Mouse (Mus musculus) neural tube, embryonic 15.5 days (tissue): Measurements from ENCODE around the gene Abcf2. TPM values are rescaled to one million over a fixed set of nuclear protein-coding genes. Genes with fewer than 3 reads are reported as not detected.
A peak's percentile ranks its signal among the peaks of the same experiment; 100 is the strongest.

Source experiments
- ATAC-seq: fragments of 200-750 bp; cut with Nextera tagmentation; 2 replicates; pipeline ENCODE4 v1.8.0; 2017; ENCODE audit warnings: mild to moderate bottlenecking, moderate TSS enrichment, moderate library complexity; ENCODE audit not compliant: low FRiP score
- H3K27ac ChIP-seq: fragments of 300-500 bp; sonication (generic); replicated peaks from 2 replicates; pipeline ENCODE4 v1.5.1; 2015; ENCODE audit warnings: mild to moderate bottlenecking, inconsistent platforms
- H3K27me3 ChIP-seq: fragments of 300-500 bp; sonication (generic); replicated peaks from 2 replicates; pipeline ENCODE4 v1.6.1; 2015; ENCODE audit warnings: inconsistent platforms
- H3K36me3 ChIP-seq: fragments of 300-500 bp; sonication (generic); 2 replicates; pipeline ENCODE4 v1.6.1; 2015; ENCODE audit warnings: inconsistent platforms
- H3K4me1 ChIP-seq: fragments of 300-500 bp; sonication (generic); 2 replicates; pipeline ENCODE4 v1.6.1; 2015; ENCODE audit warnings: inconsistent platforms
- H3K4me2 ChIP-seq: fragments of 300-500 bp; sonication (generic); 2 replicates; pipeline ENCODE4 v1.6.1; 2015; ENCODE audit warnings: inconsistent platforms, mild to moderate bottlenecking, moderate library complexity
- H3K4me3 ChIP-seq: fragments of 300-500 bp; sonication (generic); replicated peaks from 2 replicates; pipeline ENCODE4 v1.5.1; 2015; ENCODE audit warnings: mild to moderate bottlenecking, inconsistent platforms
- H3K9ac ChIP-seq: fragments of 300-500 bp; sonication (generic); replicated peaks from 2 replicates; pipeline ENCODE4 v1.6.1; 2015; ENCODE audit warnings: mild to moderate bottlenecking, inconsistent platforms
- H3K9me3 ChIP-seq: fragments of 300-500 bp; sonication (generic); replicated peaks from 2 replicates; pipeline ENCODE4 v1.6.1; 2016; ENCODE audit warnings: inconsistent platforms
- WGBS: fragments of 180-500 bp; shearing (Covaris S2); methylation state at CpG from one replicate; pipeline ENCODE4 v1.1.7; 2015; ENCODE audit warnings: mixed read lengths; 5-methylcytosine and 5-hydroxymethylcytosine counted together
- polyA plus RNA-seq: library from polyadenylated mRNA; unstranded; fragments of >200 nt; fragmentation: Nextera tagmentation; extraction: Ambion mirVana; gene quantifications from 2 replicates; pipeline ENCODE4 v1.2.1, GENCODE M21; 2015

The Abcf2 gene
- polyA plus RNA-seq, 1 experiment from 2014 or later = 82.8 TPM

- Histone ChIP-seq H3K27ac (no peak overlapping the region), H3K4me3 (no peak overlapping the region), H3K36me3 (peaks cover 49% of the 10 kb centered on the region), H3K9me3 (no peaks in the 10 kb centered on the region), H3K4me2 (no peak overlapping the region), H3K4me1 (peaks cover 53% of the 10 kb centered on the region), H3K27me3 (no peaks in the 10 kb centered on the region), H3K9ac (no peak overlapping the region)
- 70% methylated on average over 10 of the region's 10 CpGs for WGBS
- ATAC-seq = no peak
Measured at GRCm38 (mm10) chr5:24593230-24593629, 16.0 kb upstream of the Abcf2 start.

- no peak overlapping the region for H3K4me2 ChIP-seq
- H3K4me3 ChIP-seq = no peak overlapping the region
- no peaks in the 10 kb centered on the region for H3K27me3 ChIP-seq
- no peak for ATAC-seq
- H3K36me3 ChIP-seq = peaks cover 49% of the 10 kb centered on the region
- no peak overlapping the region for H3K9ac ChIP-seq
- no peak overlapping the region for H3K27ac ChIP-seq
- WGBS = 64% methylated on average over 21 of the region's 21 CpGs
- H3K4me1 ChIP-seq = peaks cover 54% of the 10 kb centered on the region
- no peaks in the 10 kb centered on the region for H3K9me3 ChIP-seq
Measured at GRCm38 (mm10) chr5:24592471-24593160, 15.3 kb upstream of the Abcf2 start.

GRCm38 (mm10) chr5:24591796-24592470, 14.7 kb upstream of the Abcf2 start:
- Histone ChIP-seq H3K36me3 (peaks cover 49% of the 10 kb centered on the region), H3K4me2 (0 out of 2 replicates have a peak overlapping the region, but pooled peaks have one; percentile 2), H3K27me3 (no peaks in the 10 kb centered on the region), H3K27ac (no peak overlapping the region), H3K9me3 (no peaks in the 10 kb centered on the region), H3K4me3 (no peak overlapping the region), H3K4me1 (peaks cover 56% of the 10 kb centered on the region), H3K9ac (no peak overlapping the region)
- 60% methylated on average over 24 of the region's 24 CpGs for WGBS
- no peak for ATAC-seq

- no peak overlapping the region for H3K4me3 ChIP-seq
- H3K36me3 ChIP-seq = peaks cover 49% of the 10 kb centered on the region
- ATAC-seq = no peak
- H3K4me2 ChIP-seq = peak overlapping the region; percentile 13; the same call in 1 of the 2 replicates
- no peaks in the 10 kb centered on the region for H3K27me3 ChIP-seq
- peaks cover 50% of the 10 kb centered on the region for H3K4me1 ChIP-seq
- H3K9me3 ChIP-seq = no peaks in the 10 kb centered on the region
- H3K9ac ChIP-seq = no peak overlapping the region
- WGBS = 21% methylated on average over 23 of the region's 23 CpGs
- no peak overlapping the region for H3K27ac ChIP-seq
Measured at GRCm38 (mm10) chr5:24591268-24591721, 14.0 kb upstream of the Abcf2 start.

GRCm38 (mm10) chr5:24589511-24590500, 12.5 kb upstream of the Abcf2 start:
- H3K27ac ChIP-seq = no peak overlapping the region
- H3K9ac ChIP-seq = no peak overlapping the region
- peaks cover 47% of the 10 kb centered on the region for H3K4me1 ChIP-seq
- no peaks in the 10 kb centered on the region for H3K27me3 ChIP-seq
- no peaks in the 10 kb centered on the region for H3K9me3 ChIP-seq
- no peak overlapping the region for H3K4me2 ChIP-seq
- H3K36me3 ChIP-seq = peaks cover 38% of the 10 kb centered on the region
- no peak overlapping the region for H3K4me3 ChIP-seq
- no peak for ATAC-seq
- 87% methylated on average over 20 of the region's 20 CpGs for WGBS

- peak overlapping the region; percentile 78 for H3K4me3 ChIP-seq
- no peaks in the 10 kb centered on the region for H3K9me3 ChIP-seq
- WGBS = 25% methylated on average over 4 of the region's 4 CpGs
- H3K27ac ChIP-seq = peak overlapping the region; percentile 85
- H3K4me2 ChIP-seq = peak overlapping the region; percentile 75
- peaks cover 47% of the 10 kb centered on the region for H3K4me1 ChIP-seq
- no peaks in the 10 kb centered on the region for H3K27me3 ChIP-seq
- peak; percentile 36 for ATAC-seq
- peak overlapping the region; percentile 87 for H3K9ac ChIP-seq
- H3K36me3 ChIP-seq = peaks cover 13% of the 10 kb centered on the region
Measured at GRCm38 (mm10) chr5:24587200-24587577, 9.9 kb upstream of the Abcf2 start.

GRCm38 (mm10) chr5:24586547-24587199, 9.4 kb upstream of the Abcf2 start, which contains the start of gene Chpf2:
Gene Chpf2, plus strand, starts transcription at chr5:24586741.
- Histone ChIP-seq H3K36me3 (peaks cover 8% of the 10 kb centered on the region), H3K27me3 (no peaks in the 10 kb centered on the region), H3K4me2 (peak within 1 kb of the TSS; percentile 75), H3K9me3 (no peaks in the 10 kb centered on the region), H3K4me1 (peaks cover 42% of the 10 kb centered on the region), H3K27ac (peak within 1 kb of the TSS; percentile 85), H3K4me3 (peak within 1 kb of the TSS; percentile 78), H3K9ac (peak within 1 kb of the TSS; percentile 87)
- WGBS = under 1% methylated on average over 43 of the region's 43 CpGs
- peak; percentile 92 for ATAC-seq

GRCm38 (mm10) chr5:24586106-24586505, 8.8 kb upstream of the Abcf2 start:
- Histone ChIP-seq H3K9ac (peak overlapping the region; percentile 87), H3K4me2 (peak overlapping the region; percentile 75), H3K4me1 (peaks cover 36% of the 10 kb centered on the region), H3K36me3 (peaks cover 3% of the 10 kb centered on the region), H3K4me3 (peak overlapping the region; percentile 78), H3K9me3 (no peaks in the 10 kb centered on the region), H3K27me3 (no peaks in the 10 kb centered on the region), H3K27ac (peak overlapping the region; percentile 85)
- 10% methylated on average over 8 of the region's 8 CpGs for WGBS
- ATAC-seq = peak; percentile 43; the same call in 1 of the 2 replicates

GRCm38 (mm10) chr5:24578109-24578963, 1.1 kb upstream of the Abcf2 start:
- H3K9ac ChIP-seq = 0 out of 2 replicates have a peak overlapping the region, but pooled peaks have one; percentile 48
- H3K4me2 ChIP-seq = peak overlapping the region; percentile 90
- peak overlapping the region; percentile 77 for H3K4me3 ChIP-seq
- peaks cover 18% of the 10 kb centered on the region for H3K36me3 ChIP-seq
- H3K27me3 ChIP-seq = no peaks in the 10 kb centered on the region
- H3K9me3 ChIP-seq = no peaks in the 10 kb centered on the region
- WGBS = 71% methylated on average over 6 of the region's 6 CpGs
- H3K4me1 ChIP-seq = peaks cover 24% of the 10 kb centered on the region
- no peak; the same call in 1 of the 2 replicates for ATAC-seq
- H3K27ac ChIP-seq = peak overlapping the region; percentile 80

- peaks cover 24% of the 10 kb centered on the region for H3K4me1 ChIP-seq
- H3K9ac ChIP-seq = peak overlapping the region; percentile 65
- peak overlapping the region; percentile 77 for H3K4me3 ChIP-seq
- H3K36me3 ChIP-seq = peaks cover 33% of the 10 kb centered on the region
- H3K27me3 ChIP-seq = no peaks in the 10 kb centered on the region
- H3K27ac ChIP-seq = peak overlapping the region; percentile 83
- peak overlapping the region; percentile 90 for H3K4me2 ChIP-seq
- WGBS = under 1% methylated on average over 32 of the region's 32 CpGs
- peak; percentile 32 for ATAC-seq
- H3K9me3 ChIP-seq = no peaks in the 10 kb centered on the region
Measured at GRCm38 (mm10) chr5:24576801-24577182, 475 bp downstream of the Abcf2 start.
